Mouse (Mus musculus) A20 (cell line): Measurements from ENCODE around the gene 2900026A02Rik.

Experiments
- DNase-seq: peaks from one replicate; pipeline ENCODE4 v3.0.0-alpha.2; 2011; ENCODE audit warnings: low read depth, low spot score

2900026A02Rik gene

DNA sequence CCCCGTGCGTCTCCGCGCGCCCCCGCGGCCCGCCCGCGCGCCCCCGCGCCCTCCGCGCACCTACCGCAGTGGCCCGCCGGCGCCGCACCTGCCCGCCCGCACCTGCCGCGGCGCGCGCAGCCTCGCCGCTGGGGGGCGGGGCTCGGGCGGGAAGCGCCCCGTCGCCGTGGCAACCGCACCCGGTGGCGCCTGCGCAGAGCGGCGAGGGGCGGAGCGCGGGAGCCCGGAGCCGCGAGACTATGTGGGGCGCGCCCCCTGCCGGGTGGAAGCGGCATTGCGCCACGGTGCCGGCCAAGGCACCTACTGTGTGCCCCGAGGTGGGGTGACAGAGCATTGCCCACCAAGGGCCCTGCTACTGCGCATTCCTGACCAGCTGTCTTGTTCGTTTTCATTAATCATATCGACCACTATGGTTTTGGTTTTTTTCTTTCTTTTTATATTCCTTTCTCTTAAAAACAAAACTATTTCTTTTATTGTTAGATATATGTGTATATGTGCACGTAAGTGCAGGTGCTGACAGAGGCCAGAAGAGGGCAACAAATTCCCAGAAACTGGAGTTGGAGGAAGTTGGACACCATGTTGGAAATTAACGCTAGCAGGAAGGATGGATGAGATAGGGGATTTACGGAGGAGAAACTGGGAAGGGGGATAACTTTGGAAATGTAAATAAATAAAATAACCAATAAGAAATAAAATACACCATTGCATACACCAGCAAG is at the start of gene 2900026A02Rik:
2900026A02Rik (minus strand) TSS at position 90 of the 719 bp plus-strand sequence.
- no peak for DNase-seq

DNA sequence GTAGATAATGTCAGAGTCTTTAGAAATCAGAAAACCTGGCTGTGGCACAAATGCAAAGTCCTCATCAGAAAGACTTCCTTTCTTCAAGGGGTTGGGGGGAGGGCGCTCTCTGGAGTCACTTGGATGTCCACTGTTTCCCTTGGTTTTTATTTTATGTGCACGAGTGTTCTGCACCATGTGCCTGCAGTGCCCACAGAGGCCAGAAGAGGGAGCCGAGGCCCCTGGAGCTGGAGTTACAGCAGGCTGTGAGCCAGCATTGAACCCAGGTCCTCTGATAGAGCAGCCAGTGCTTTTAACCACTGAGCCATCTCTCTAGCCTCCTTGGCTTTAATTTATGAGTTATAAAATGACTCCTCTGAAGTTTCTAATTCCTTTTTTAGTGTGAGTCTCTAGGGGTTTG is 49.0 kb upstream of the 2900026A02Rik start:
- DNase-seq = no peak

DNA sequence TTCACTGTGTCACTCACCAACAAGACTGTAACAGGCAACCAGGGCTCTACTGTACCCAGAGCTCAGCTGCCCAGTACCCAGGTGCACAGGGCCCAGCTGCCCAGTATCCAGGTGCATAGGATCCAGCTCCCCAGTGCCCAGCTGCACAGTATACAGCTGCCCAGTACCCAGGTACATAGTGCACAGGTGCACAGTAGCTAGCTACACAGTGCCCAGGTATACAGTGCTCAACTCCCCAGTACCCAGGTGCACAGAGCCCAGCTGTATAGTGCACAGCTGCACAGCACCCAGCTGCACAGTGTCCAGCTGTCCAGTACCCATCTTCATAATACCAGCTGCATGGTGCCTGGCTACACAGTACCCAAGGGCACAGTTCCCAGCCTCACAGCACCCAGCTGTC is 47.2 kb upstream of the 2900026A02Rik start:
- DNase-seq = no peak

DNA sequence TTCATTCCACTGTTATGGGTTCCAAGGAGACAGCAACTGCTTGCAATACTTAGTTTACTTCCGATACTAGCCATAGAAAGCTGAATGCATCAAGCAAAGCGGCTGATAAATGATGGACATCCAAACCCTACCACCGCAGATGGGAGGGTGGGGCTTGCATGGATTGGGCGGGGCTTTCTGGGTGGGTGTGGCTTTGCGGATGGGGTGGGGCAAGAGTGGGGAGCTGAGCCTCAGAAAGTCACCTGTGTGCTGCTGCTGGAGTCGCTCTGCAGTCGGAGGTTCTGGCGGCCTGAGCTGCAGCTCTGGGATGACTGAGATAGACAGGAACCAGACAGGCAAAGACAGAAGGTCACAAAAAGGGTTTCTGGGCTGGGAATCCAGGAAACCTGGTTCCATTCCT is 44.6 kb upstream of the 2900026A02Rik start:
- DNase-seq = no peak

DNA sequence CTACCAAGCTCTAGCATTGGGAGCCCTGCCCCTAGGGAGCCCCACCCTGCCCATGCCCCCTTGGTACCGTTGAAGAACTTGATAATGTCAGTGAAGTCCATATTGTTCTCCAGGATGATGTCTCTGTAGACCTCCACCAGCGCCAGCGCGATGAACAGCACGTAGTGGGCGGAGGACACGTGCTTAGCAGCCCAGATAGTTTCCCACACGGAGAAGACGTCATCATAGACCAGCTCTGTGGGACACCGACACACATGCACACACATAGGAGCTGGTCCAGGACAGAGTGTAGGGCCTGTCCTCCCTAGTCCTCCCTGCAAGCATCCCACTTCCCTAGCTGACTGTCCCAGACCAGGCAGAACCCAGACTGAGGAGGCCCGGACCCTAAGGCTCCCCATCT is 29.8 kb upstream of the 2900026A02Rik start:
- DNase-seq = no peak

DNA sequence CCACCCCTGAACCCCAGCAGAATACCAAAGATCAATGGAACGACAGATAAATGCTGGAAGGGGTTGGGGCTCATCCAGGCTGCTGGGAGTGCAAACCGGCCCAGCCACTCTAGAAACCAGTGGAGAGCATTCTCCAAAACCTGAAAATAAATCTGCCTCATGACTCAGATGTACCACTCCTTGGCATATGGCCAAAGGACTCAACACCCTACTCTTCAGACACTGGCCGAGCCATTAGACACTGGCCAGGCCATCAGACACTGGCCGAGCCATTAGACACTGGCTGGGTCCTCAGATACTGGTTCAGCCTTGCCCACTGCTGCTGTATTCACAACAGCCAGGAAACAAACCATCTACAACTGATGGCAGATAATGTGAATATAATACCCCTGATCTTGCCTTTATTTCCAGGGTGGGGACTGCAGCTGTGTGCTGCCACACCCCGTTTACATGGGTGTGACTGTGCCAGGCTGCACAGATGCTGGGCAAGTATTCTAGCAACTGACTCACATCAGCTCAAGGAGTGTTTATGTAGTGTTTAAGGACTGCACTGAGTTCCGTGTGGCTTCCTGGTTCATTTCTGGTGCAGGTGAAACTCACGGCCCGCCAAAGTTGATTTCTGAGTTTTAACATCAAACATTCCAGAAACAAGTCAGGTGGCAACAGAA is 28.4 kb upstream of the 2900026A02Rik start:
- DNase-seq = no peak

DNA sequence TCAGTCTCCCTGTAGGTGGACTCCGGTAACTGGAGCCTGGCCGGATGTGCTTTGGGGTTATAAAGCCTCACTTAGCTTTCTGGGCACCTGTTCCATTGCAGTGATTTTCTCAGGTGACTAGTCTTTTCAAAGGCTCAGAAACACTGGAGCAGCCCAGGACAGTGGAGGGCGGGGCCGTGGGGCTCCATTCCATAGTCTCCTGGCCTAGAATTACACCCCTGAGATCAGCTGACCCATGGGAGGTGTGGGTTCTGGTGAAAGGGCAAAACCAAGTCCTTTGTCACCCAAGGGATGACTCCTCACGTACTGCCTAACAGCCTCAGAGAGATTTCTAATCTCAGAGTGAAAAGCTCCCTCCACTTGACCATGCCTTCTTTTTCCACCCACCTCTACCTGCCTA is 9.2 kb upstream of the 2900026A02Rik start:
- no peak for DNase-seq

DNA sequence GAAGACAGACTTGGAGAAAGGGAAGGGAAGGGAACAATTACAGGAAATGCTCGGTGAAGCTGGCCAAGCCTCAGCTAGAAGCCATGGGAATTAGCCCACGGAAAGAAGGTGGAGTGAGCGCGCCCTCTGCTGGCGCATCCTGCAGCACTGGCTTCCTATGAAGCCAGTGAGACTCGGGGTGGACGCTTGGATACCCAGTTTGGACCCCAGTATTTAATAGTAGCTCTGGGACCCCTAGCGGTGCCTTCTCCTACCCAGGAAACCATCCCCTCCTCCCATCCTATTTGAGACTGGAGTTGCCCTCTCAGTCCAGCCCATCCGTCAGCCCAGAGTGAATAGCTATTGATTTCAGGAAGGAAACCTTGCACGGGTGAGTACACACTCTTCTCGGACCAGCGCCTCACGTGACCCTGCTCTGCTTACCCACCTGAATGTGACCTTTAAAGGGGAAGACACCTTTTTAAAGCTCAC is 5.6 kb upstream of the 2900026A02Rik start, which contains the start of gene Tmem211:
Tmem211 (plus strand) TSS at position 278 of the 471 bp plus-strand sequence.
- no peak for DNase-seq

DNA sequence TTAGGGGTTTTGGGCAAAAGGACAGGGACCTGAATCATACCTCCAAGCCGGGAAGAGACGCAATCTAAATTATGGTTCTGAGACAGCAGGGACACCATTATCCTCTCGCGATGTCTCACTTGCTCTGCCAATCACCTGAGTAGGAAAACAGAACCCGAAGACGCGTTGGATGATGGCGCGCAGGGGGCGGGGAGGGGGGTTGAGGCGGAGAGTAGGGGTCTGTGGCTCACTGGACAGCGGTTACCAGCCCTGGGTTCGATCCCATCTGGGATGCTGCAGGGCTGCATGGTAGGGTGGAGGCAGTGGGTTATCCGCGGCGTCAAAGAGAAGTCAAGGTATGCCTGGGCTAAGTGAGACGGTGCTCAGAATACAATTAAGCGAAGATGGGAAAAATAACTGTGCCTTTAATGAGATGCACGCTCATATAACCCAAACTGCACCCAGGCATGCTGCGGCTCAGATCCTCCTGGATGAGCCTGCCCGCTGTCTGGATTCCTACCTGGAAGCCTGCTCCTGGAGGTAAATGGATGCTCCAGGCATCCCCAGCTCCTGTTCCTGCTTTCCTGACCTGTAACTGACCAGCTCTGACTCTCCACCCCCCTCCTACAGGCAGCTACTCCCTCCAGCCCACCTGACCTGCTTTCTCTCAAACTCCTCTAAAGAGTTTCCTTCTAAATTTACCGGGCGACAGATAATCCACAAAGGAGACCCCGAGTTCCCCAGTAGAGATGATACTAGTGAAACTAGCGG is 4.8 kb upstream of the 2900026A02Rik start:
- no peak for DNase-seq

DNA sequence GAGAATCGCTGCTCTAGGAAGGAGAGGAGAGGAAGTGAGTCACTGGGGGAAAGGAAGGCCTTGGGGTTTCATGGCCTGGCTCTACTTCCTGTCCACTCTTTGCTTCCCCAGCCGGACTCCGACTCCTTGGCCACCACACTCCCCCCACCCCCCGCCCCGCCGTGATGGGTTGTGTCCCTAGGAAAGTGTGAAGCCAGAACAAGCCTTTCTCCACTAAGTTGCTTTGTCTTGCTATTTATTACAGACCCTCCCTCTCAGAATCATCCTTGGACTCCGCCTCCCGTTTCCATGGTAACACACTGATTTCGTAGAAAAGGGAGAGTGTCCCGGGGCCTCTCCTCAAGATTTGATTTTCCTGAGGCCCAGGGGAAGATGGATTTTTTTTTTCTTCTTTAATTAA is 4.2 kb upstream of the 2900026A02Rik start:
- DNase-seq = no peak

DNA sequence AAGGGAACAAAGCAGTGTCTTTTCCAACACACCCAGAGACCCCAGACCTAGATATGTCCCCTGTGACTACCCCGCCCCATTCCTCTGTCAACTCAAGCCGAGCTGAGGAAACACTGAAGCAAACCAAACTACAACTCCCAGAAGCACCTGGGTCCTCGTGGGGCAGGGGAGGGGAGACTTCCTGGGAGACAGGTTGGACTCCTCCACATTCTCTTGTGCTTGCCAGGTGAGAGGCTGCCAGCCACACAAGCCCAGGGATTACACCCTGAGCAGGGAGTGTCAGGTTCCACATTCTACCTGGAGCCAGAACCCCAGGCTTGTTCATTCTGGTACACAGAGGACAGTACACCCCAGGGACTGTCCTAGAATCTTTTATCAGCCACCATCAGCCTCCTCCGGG is 2.9 kb upstream of the 2900026A02Rik start:
- DNase-seq = no peak

DNA sequence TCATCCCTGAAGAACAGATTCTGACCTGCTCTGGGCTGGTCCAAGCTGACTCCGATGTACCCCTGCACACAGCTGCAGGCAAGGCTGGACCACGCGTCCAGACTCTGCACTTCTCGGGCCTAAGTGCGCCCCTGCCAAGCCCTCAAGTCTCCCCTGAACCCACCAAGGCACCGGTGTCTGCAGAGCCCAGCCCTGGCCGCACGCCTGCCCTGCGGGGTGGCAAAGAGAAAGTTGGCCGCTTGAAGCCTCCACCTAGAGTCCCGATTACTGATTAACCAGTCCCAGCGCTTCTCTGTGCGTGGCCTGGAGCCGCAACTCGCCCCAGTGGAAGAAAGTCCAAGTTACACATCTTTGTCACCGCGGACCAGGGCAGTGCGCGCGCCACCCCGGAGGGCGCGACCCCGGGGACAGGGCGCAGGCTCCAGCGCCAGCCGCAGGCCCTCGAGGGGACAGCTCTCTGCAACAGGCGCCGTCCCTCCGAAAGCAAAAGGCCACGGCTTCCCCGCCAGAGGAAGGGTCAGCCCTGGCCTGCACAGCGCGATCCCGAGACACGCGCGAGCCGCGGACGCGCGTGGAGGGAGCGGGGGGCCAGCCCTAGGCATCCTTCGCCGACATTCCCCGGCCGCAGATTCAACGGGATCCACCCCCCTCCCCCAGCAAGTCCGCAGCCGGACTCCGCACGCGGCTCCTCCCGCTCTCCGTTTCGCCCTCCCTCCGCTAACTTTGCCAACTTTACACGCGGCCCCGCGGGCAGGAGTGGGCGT is 471 bp downstream of the 2900026A02Rik start:
- no peak for DNase-seq

DNA sequence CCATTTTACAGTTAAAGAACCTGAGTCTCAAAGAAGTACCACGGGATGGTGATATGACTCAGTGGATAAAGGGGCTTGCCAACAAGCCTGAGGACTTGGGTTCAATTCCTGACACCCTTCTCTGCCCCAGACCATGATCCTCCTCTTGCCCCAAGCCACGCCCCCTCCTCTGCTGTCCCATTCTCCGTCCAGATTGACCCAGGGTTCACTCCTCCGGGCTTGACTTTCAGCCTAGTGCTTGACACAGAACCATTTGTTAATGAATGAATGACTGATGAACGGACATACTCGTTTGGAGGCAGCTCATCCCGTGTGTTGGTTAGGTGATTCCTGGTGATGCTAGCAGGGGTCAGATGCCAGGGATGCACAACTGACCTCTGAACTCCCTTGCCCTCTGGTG is 1.2 kb downstream of the 2900026A02Rik start:
- no peak for DNase-seq

DNA sequence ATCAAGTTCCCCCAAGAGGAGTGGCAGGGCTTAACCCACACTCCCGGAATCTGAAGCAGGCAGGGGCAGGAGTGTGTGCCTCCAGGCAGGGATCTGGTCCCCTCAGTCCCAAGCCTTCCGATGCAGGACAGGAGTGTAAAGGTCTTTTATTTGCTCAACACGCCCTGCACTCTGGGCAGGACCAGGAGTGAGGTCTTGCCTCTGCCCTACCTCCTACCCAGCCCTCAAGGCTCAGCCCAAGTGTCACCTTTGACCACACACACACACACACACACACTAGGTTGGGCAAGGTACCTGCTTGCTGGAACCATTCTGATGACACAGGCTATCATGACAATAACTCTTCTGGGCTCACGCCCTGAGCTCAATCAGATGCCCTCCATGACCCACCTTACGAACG is 1.6 kb downstream of the 2900026A02Rik start:
- DNase-seq = no peak

DNA sequence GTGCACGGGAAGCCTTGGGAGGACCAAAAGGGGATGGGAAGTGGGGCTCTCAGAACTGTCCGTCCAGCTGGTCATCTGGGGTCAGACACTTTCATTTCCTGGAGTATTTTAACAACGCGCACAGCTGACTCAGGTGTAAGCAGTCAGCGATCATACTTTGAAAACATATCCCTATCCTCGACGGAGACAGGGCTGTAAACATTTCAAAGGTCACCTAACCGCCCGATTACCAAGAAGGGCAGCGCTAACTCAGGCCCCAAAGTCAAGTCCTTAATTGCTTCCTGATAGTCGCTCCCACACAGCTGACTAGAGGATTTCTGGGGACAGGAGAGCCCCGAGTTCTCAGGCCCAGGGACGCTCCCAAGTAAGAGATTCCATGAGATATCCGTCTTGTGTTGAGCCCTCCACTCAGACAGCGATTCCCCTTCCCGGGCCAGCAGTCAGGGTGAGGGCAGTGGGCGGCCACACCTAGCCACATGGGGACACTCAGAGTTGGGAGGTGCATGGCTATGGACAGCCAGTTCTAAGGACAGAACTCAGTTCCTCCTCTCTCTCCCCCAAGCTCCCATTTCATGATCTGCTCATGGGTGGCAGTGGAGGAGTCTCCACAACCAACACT is 2.3 kb downstream of the 2900026A02Rik start:
- DNase-seq = no peak

DNA sequence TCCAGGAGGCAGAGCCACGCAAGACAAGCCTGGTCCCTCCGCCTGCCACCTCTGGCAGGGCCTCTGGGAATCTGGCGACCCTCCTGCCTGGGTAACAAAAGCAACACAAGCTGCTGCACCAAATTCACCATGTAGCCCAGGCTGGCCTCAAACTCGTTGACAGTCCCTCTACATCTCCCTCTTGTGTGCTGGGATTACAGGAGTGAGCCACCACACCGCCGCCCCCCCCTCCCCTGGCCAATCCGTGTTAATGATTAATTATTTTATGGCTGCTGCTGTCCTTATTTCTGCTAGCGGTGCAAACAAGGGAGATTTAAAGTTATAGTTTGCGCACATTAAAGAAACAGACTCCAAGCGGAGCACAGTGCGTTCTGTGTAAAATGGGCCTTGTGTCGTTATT is 4.0 kb downstream of the 2900026A02Rik start:
- no peak for DNase-seq

DNA sequence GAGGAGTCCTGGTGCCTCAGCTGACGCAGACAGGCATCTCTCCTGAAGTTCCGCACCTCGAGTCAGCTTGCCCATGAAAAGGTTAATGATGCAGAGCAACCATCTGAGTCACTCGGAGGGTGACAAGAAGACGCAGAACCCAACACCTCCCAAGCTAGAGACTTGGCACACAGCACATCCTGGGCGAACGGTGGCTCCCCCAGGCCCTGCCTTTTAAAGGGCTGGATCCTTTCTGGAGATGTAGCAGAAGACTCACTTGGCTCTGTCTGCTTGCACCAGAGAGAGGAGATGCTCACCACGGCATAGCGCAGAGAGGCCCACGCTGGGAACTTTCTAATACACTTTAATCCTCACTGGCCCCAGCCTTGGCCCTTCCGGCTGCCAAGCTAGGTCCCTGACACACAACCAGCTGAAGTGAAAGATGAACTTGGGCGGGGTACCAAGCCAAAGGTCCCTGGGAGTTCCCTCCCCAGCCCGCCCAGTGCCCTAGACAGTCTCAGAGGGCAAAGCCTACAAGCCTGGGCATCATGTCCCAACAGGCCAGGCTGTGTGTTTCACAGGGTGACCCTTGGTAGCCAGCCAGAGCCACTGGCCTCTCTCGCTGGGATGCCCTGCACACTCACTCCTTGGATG is 4.6 kb downstream of the 2900026A02Rik start:
- no peak for DNase-seq

DNA sequence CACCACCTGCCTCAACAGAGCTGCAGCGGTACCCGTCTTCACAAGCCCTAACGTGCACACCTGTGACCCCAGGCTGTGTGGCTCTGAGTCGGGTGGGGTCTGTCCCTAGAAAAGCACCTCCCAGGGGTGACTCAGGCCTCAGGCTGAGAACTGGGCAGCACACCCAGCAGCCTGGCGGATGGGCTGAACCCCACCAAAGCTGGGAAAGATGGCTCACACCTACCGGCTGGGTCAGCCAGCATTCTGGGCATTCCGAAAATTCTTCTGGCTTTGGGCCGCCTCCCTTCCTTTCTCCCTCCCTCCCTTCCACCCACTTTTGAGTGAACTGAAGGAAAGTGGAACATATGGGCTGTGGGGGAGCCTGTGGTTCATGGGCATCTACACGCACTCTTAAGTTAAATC is 5.4 kb downstream of the 2900026A02Rik start:
- DNase-seq = no peak

DNA sequence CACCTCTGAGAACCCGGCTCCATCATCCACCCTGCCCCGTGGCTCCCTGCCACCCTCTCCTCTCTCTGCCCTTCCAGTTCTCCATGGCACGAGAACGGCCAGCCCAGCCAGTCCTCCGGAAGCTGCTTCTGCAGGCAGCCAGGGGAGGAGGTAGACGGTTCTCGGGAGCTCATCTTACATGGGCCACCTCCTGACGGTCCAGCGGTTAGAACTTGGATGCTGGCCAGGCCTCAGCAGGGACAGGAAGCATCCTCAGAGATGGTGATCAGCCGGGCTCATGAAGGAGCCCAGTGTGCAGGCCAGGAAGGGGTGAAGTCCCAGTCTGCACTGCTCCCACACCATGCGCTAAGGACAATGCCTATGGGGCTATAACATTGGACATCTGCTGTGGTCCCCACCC is 6.6 kb downstream of the 2900026A02Rik start:
- no peak for DNase-seq

DNA sequence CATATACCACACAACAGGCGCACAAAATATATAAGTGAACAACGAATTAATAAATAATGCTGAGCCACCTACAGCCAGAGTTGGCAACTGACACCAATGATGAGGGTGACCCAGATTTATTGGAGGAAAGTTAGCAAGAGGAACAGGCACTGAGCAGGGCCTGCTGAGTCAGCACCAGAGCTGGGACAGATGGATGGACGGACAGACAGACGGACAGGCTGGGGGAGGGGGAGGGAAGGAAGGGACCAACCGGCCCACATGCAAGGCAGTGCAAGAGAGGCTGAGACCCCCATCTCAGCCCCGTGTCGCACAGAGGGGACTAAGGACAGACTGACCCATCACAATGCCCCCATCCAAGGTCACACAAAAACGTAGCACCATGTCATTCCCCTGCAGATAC is 7.0 kb downstream of the 2900026A02Rik start:
- no peak for DNase-seq
